Mouse (Mus musculus): ENCODE data around the gene Mindy4b-ps.

DNA sequence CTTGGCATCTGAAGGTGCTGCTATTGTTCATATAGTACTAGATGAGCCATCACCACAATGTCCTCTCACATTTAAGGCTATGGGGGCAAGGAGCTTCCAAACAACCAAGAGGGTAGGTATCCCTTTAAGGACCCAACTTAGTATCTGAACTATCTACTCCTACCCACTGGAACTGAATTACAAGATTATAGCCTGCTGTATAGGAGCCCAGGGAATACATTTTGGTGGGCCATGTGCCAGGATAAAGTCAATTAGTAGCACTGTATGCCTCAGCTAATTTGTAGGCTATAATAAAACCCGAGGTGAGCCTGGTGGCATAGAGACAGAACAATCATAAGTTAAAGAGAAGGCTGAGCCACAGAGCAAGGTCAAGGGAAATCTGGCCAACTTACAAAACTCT, 65.7 kb downstream of the Mindy4b-ps start:
- TF ChIP-seq CTCF (IDR thresholded peaks at IDR 0.05; ENCODE audit: low read depth, low read length) = no peak
- TF ChIP-seq GATA1 (IDR thresholded peaks at IDR 0.05; ENCODE audit: borderline replicate concordance, low read length) = no peak
